Mouse (Mus musculus): ENCODE measurements around the gene Olfr263.

DNA sequence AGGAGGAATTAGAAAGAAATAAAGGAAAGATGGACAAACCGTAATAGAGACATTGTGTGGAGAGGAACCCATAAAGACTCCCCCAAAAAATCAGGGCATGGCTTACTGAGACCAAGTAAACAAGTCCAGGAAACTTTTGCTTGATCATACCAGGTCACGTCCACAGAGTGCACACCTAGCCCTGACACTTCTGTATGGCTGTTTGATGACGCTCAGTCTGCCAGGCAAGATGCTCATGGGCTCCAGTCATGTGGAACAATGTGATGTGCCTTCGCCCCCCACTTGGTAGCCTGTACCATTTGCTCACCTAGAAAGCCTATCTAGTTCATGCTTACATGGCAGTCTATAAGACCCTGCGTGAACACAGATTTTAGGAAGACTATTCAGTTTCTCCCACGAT is 53.6 kb downstream of the Olfr263 start:
- TF ChIP-seq CTCF (IDR thresholded peaks at IDR 0.05; ENCODE audit: borderline replicate concordance, control insufficient read depth, extremely low read depth, insufficient read depth, low read length, poor library complexity) = no peak
- no peak for TF ChIP-seq POLR2A (IDR thresholded peaks at IDR 0.05; ENCODE audit: control insufficient read depth, extremely low read depth, insufficient read depth, low read length, poor library complexity)
